Mouse (Mus musculus) kidney, adult 2 months (tissue): ENCODE measurements around the gene Cdk11b.

Experiments
- CTCF ChIP-seq: fragments of 200-500 bp; conservative IDR thresholded peaks from 2 replicates; pipeline ENCODE4 v1.5.1; 2011; ENCODE audit warnings: low read depth, mild to moderate bottlenecking, control low read depth, low read length, moderate library complexity, mixed read lengths; ENCODE audit not compliant: insufficient read depth, insufficient read length
- POLR2A ChIP-seq: fragments of 200-500 bp; IDR thresholded peaks from one replicate; pipeline ENCODE4 v1.6.1; 2011; ENCODE audit warnings: low read depth, low read length, control low read depth

- TF ChIP-seq POLR2A (no peak), CTCF (no peak)
Measured at GRCm38 (mm10) chr4:155605132-155605531, 19.5 kb upstream of the Cdk11b start.
